Mouse (Mus musculus) limb, embryonic 14.5 days (tissue): Measurements from ENCODE around the gene Slc40a1. TPM values are rescaled to one million over a fixed set of nuclear protein-coding genes. Genes with fewer than 3 reads are reported as not detected.

ENCODE experiments used
- ATAC-seq: fragments of 200-750 bp; cut with Nextera tagmentation; 2 replicates; pipeline ENCODE4 v1.8.0; 2017; ENCODE audit warnings: low read depth, moderate number of reproducible peaks, moderate TSS enrichment; ENCODE audit not compliant: low FRiP score
- DNase-seq: peaks from one replicate; pipeline ENCODE4 v3.0.0-alpha.2; 2015; ENCODE audit warnings: low spot score
- H3K27ac ChIP-seq: fragments of 300-500 bp; sonication (generic); replicated peaks from 2 replicates; pipeline ENCODE4 v1.5.1; 2014; ENCODE audit warnings: low read depth, mild to moderate bottlenecking, low read length, moderate library complexity, mixed read lengths
- H3K27me3 ChIP-seq: fragments of 300-500 bp; sonication (generic); 2 replicates; pipeline ENCODE4 v1.6.1; 2014; ENCODE audit warnings: low read length, mixed read lengths; ENCODE audit not compliant: control insufficient read depth, insufficient read depth
- H3K36me3 ChIP-seq: fragments of 300-500 bp; sonication (generic); 2 replicates; pipeline ENCODE4 v1.6.1; 2014; ENCODE audit warnings: mild to moderate bottlenecking, low read length, moderate library complexity, mixed read lengths; ENCODE audit not compliant: control insufficient read depth, insufficient read depth
- H3K4me1 ChIP-seq: fragments of 300-500 bp; sonication (generic); 2 replicates; pipeline ENCODE4 v1.6.1; 2014; ENCODE audit warnings: antibody characterized with exemption, low read length, mixed read lengths; ENCODE audit not compliant: control insufficient read depth, insufficient read depth
- H3K4me2 ChIP-seq: fragments of 300-500 bp; sonication (generic); replicated peaks from 2 replicates; pipeline ENCODE4 v1.6.1; 2014; ENCODE audit warnings: low read depth, mild to moderate bottlenecking, low read length, moderate library complexity; ENCODE audit not compliant: severe bottlenecking
- H3K4me3 ChIP-seq: fragments of 300-500 bp; sonication (generic); replicated peaks from 2 replicates; pipeline ENCODE4 v1.5.1; 2014; ENCODE audit warnings: low read length
- H3K9ac ChIP-seq: fragments of 300-500 bp; sonication (generic); 2 replicates; pipeline ENCODE4 v1.6.1; 2014; ENCODE audit warnings: mild to moderate bottlenecking, low read depth, low read length, moderate library complexity; ENCODE audit not compliant: severe bottlenecking
- H3K9me3 ChIP-seq: fragments of 300-500 bp; sonication (generic); 2 replicates; pipeline ENCODE4 v1.6.1; 2016; ENCODE audit warnings: low read length; ENCODE audit not compliant: control insufficient read depth
- POLR2A ChIP-seq: fragments of 200-500 bp; IDR thresholded peaks from 2 replicates; pipeline ENCODE4 v1.8.0; 2012; ENCODE audit warnings: inconsistent platforms, mild to moderate bottlenecking, moderate library complexity, borderline replicate concordance; ENCODE audit not compliant: insufficient read depth, insufficient read length; ENCODE audit errors: extremely low read depth
- WGBS: fragments of 180-500 bp; shearing (Covaris S2); extraction: QIAGEN DNeasy Blood & Tissue Kit; methylation state at CpG from one replicate; pipeline ENCODE4 v1.1.7; 2014; 5-methylcytosine and 5-hydroxymethylcytosine counted together
- polyA plus RNA-seq, 2 experiments: library from polyadenylated mRNA; depleted of rRNA in 1 of 2; stranded (reverse) in 1 of 2; unstranded in 1 of 2; fragments of >200 nt; fragmentation: Nextera tagmentation in 1 of 2; extraction: Ambion mirVana in 1 of 2; gene quantifications; 2 replicates each; pipeline versions ENCODE4 v1.2.1 to v1.2.3; 2012 to 2014

Gene Slc40a1
- polyA plus RNA-seq (2012; rRNA removed) (15.9 and 16.0 TPM in 2 replicates), polyA plus RNA-seq (2014; fragmentation: Nextera tagmentation; extraction: Ambion mirVana) (46.1 and 50.7 TPM in 2 replicates)

DNA sequence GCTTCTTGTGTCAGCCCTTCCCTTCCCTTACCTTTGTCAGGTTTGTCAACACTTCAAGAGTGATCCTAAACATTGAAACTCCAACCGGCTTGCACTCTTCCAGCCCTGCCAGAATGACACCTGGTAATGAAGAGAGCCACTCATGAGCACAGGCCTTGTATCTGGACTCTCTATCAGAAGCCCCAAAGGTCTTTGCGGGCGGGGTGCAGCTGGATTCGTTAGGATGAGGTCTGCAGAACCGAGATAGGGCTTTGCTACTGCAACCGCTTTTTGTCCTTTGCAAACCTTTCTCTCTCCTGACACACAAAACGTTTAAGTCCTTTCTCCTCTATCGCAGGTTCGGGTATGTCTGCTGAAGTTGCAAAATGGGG is at the start of gene Slc40a1:
TSS of gene Slc40a1 (minus strand) at position 131 of the 371 bp plus-strand sequence.
- Histone ChIP-seq H3K4me3 (peak within 1 kb of the TSS; percentile 52), H3K36me3 (no peaks in the 10 kb centered on the region), H3K9me3 (no peaks in the 10 kb centered on the region), H3K27ac (no peak within 1 kb of the TSS), H3K4me2 (peak within 1 kb of the TSS; percentile 89), H3K9ac (peak within 1 kb of the TSS; percentile 48), H3K27me3 (peaks cover 13% of the 10 kb centered on the region), H3K4me1 (peaks cover 3% of the 10 kb centered on the region; the same call in 1 of the 2 replicates)
- no peak for ATAC-seq
- no peak for DNase-seq
- WGBS, result 25% methylated on average over 9 of the region's 9 CpGs
- no peak for TF ChIP-seq POLR2A

DNA sequence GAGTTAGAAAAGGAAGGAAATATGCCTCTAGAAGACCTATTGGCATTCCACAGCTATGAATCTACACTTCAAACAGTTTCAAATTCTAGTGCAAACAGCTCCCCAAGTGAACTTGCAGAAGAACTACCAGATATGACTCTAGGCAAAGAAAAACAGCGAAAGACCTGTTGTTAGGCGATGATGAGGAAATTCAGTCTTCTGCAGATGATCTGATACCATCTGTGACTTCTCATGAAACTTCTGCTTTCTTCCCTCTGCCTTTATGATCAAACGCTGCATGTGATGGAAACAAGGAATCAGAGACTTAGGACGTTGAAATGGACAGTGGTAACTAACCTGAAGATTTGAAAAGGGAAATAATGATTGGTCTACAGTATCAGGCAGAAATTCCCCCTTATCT is 45.0 kb upstream of the Slc40a1 start:
- no peak overlapping the region for H3K4me2 ChIP-seq
- no peaks in the 10 kb centered on the region for H3K4me1 ChIP-seq
- DNase-seq (no peak), ATAC-seq (no peak)
- H3K27me3 ChIP-seq, result no peaks in the 10 kb centered on the region
- TF ChIP-seq POLR2A, result no peak
- H3K9ac ChIP-seq, result no peak overlapping the region
- no peak overlapping the region for H3K27ac ChIP-seq
- no peak overlapping the region for H3K4me3 ChIP-seq
- whole genome bisulfite sequencing, result 82% methylated on average over 4 of the region's 4 CpGs
- H3K36me3 ChIP-seq, result no peaks in the 10 kb centered on the region
- no peaks in the 10 kb centered on the region for H3K9me3 ChIP-seq

DNA sequence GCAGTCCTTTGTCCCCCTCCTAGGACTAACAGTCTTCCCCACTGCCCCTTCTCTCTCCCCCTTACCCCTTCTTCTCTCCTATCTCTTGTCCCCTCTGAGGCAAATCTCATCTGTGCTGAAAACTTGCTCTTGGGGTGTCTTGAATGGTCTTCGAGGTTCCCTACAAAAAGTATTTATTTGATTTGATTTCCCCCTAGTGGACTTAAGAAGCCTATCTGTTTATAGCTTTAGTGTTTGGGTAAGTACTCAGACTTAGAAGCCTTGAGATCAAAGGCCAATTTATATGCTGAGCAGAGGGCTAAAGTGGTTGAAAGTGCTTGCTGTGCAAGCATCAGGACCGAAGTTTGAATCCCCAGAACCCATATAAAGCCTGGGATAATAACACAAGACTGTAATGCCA is 22.7 kb upstream of the Slc40a1 start:
- no peaks in the 10 kb centered on the region for H3K9me3 ChIP-seq
- TF ChIP-seq POLR2A, result no peak
- no peak for DNase-seq
- H3K4me3 ChIP-seq, result no peak overlapping the region
- ATAC-seq, result no peak
- H3K9ac ChIP-seq, result no peak overlapping the region
- no peaks in the 10 kb centered on the region for H3K27me3 ChIP-seq
- H3K36me3 ChIP-seq, result no peaks in the 10 kb centered on the region
- H3K4me2 ChIP-seq, result no peak overlapping the region
- WGBS, result 53% methylated on average over 2 of the region's 2 CpGs
- H3K27ac ChIP-seq, result no peak overlapping the region
- no peaks in the 10 kb centered on the region for H3K4me1 ChIP-seq

DNA sequence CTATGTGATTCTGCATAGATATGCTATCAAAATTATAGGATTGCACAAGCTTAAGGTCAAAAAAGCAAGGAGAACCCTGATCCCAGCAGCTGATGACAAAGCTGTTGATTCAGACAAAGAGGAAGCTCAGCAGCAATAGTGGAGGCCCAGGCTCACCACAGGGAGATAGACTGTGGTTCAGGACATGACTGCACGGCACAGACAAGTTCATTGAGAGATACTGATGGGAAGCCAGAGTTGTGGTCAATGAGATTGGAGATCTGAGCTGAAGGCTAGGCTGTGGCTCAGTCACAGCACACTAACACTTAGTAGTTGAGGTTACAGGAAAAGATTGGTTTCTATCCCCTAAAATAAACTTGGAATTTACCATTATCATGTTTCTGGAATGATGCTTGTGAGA is 21.5 kb upstream of the Slc40a1 start:
- no peak for DNase-seq
- WGBS, result 74% methylated on average over 1 of the region's 1 CpGs

GRCm38 (mm10) chr1:45931127-45931526 is 4.8 kb upstream of the Slc40a1 start:
- Histone ChIP-seq H3K27ac (no peak overlapping the region), H3K27me3 (peaks cover 11% of the 10 kb centered on the region), H3K4me2 (no peak overlapping the region), H3K4me3 (no peak overlapping the region), H3K9me3 (no peaks in the 10 kb centered on the region), H3K4me1 (peaks cover 2% of the 10 kb centered on the region; the same call in 1 of the 2 replicates), H3K9ac (no peak overlapping the region), H3K36me3 (no peaks in the 10 kb centered on the region)
- TF ChIP-seq POLR2A, result no peak
- ATAC-seq (no peak), DNase-seq (no peak)

More for the DNA sequence above, 21.5 kb upstream of the Slc40a1 start:
- H3K9ac ChIP-seq, result no peak overlapping the region
- TF ChIP-seq POLR2A, result no peak
- H3K4me3 ChIP-seq, result no peak overlapping the region
- H3K4me2 ChIP-seq, result no peak overlapping the region
- H3K4me1 ChIP-seq, result no peaks in the 10 kb centered on the region
- H3K9me3 ChIP-seq, result no peaks in the 10 kb centered on the region
- no peaks in the 10 kb centered on the region for H3K36me3 ChIP-seq
- H3K27me3 ChIP-seq, result no peaks in the 10 kb centered on the region
- no peak overlapping the region for H3K27ac ChIP-seq
- ATAC-seq, result no peak

GRCm38 (mm10) chr1:45926911-45927310 is 588 bp upstream of the Slc40a1 start:
- Histone ChIP-seq H3K4me2 (no peak overlapping the region), H3K27ac (no peak overlapping the region), H3K9ac (no peak overlapping the region), H3K27me3 (peaks cover 13% of the 10 kb centered on the region), H3K9me3 (no peaks in the 10 kb centered on the region), H3K36me3 (no peaks in the 10 kb centered on the region), H3K4me1 (peaks cover 3% of the 10 kb centered on the region; the same call in 1 of the 2 replicates), H3K4me3 (no peak overlapping the region)
- ATAC-seq, result no peak
- 51% methylated on average over 3 of the region's 3 CpGs for WGBS
- TF ChIP-seq POLR2A, result no peak
- no peak for DNase-seq
